Mouse (Mus musculus): ENCODE data around the gene Gm3558. TPM values are rescaled to one million over a fixed set of nuclear protein-coding genes. Genes with fewer than 3 reads are reported as not detected.
"Not testable (repeated sequence)": the region's sequence is repeated elsewhere in the genome, so short reads cannot be mapped to it uniquely, and the experiment has no call there.

Gene Gm3558
- 0.09 TPM in 1 of 2 replicates, not detected in the other for total RNA-seq (2014; rRNA removed)
- polyA plus RNA-seq (2012; rRNA removed), result not detected in 2 replicates

DNA sequence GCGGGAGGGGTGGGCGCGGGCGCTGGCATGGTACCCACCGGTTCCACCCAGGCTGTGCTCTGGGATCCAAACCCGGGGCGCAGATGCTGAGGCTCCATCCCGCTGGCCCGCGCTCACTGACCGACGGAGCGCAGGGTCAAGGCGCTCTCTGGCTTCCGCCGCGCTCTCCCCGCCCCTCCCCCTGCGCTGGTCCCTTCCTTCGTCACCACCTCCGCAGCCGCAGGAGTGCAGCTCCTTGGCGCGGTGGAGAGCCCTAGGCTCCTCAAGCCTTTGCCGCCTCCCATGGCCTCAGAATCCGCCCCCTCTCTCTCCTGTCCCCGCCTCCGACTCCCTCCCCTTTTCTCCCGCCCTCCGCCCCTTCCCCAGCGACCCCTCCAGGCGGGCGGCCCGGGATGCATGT is at the start of gene Gm3558:
Gene Gm3558, minus strand, starts transcription at position 185 of the 400 bp plus-strand sequence.
- not testable (repeated sequence) for H3K9ac ChIP-seq (ENCODE audit: low read depth, low read length); H3K36me3 ChIP-seq (ENCODE audit: control insufficient read depth, insufficient read depth, low read length); DNase-seq (ENCODE audit: extremely low read depth, low read depth, low spot score); H3K4me1 ChIP-seq (ENCODE audit: control insufficient read depth, insufficient read depth, low read length); H3K27me3 ChIP-seq (ENCODE audit: control insufficient read depth, insufficient read depth, low read length); H3K27ac ChIP-seq (replicated peaks; ENCODE audit: insufficient read depth, low read depth, low read length); H3K79me2 ChIP-seq (ENCODE audit: control insufficient read depth, insufficient read depth, low read length)
- peak within 1 kb of the TSS; percentile 33; the same call in 1 of the 2 replicates for H3K4me3 ChIP-seq (ENCODE audit: insufficient read depth, low read depth, low read length)
- WGBS, result 3% methylated on average over 5 of the region's 34 CpGs

DNA sequence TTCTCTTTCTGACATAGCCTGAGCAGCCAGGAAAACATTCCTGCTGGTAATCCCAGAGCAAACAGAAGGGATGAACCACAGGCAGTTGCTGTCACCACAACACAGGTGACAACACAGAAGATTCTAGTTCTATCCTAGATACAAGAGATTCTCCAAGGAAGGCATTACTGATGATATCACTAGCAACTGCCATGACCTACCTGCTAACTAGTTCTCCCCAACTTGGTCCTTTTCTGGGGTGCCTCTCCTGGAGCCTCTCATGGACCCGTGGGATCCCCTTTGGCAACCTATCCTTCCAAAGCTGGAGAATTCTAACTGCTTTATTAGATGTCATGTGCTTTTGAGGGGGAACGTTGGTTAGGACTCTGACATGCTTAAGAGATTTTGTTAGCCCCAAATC is 27.1 kb upstream of the Gm3558 start, which contains the start of gene Gm10338:
Gene Gm10338, minus strand, starts transcription at position 101 of the 400 bp plus-strand sequence.
- not testable (repeated sequence) for H3K27ac ChIP-seq (replicated peaks; ENCODE audit: insufficient read depth, low read depth, low read length); H3K4me1 ChIP-seq (ENCODE audit: control insufficient read depth, insufficient read depth, low read length); H3K27me3 ChIP-seq (ENCODE audit: control insufficient read depth, insufficient read depth, low read length); DNase-seq (ENCODE audit: extremely low read depth, low read depth, low spot score); H3K36me3 ChIP-seq (ENCODE audit: control insufficient read depth, insufficient read depth, low read length); H3K4me3 ChIP-seq (ENCODE audit: insufficient read depth, low read depth, low read length); H3K79me2 ChIP-seq (ENCODE audit: control insufficient read depth, insufficient read depth, low read length); H3K9ac ChIP-seq (ENCODE audit: low read depth, low read length)
- no CpG with 5 or more reads among the region's 2 CpGs for WGBS

DNA sequence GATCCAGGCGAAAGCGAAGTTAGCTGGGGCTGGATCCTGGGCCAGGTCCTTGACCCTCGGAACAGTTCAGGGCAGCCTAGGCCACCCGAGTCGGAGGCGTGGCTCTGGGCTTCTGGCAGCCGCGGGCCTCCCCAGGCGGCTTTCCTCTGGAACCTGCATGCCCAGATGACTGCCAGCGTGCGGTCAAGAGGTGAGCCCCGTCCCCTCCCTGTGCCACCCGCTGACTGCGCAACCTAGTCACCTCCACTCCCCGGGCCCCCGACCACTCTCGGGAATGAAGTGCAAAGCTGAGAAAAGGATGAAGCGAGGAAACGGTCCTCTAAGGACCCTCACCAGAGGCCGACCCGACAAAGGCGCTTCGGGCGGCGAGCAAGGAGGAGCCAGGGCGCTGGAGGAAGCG is 476 bp downstream of the Gm3558 start:
- H3K27me3 ChIP-seq (ENCODE audit: control insufficient read depth, insufficient read depth, low read length); H3K27ac ChIP-seq (replicated peaks; ENCODE audit: insufficient read depth, low read depth, low read length); H3K4me1 ChIP-seq (ENCODE audit: control insufficient read depth, insufficient read depth, low read length); H3K36me3 ChIP-seq (ENCODE audit: control insufficient read depth, insufficient read depth, low read length); H3K79me2 ChIP-seq (ENCODE audit: control insufficient read depth, insufficient read depth, low read length); H3K9ac ChIP-seq (ENCODE audit: low read depth, low read length): not testable (repeated sequence)
- 3% methylated on average over 21 of the region's 27 CpGs for WGBS
- H3K4me3 ChIP-seq (ENCODE audit: insufficient read depth, low read depth, low read length), result peak overlapping the region; percentile 33; the same call in 1 of the 2 replicates
- peak; percentile 0 for DNase-seq (ENCODE audit: extremely low read depth, low read depth, low spot score)

DNA sequence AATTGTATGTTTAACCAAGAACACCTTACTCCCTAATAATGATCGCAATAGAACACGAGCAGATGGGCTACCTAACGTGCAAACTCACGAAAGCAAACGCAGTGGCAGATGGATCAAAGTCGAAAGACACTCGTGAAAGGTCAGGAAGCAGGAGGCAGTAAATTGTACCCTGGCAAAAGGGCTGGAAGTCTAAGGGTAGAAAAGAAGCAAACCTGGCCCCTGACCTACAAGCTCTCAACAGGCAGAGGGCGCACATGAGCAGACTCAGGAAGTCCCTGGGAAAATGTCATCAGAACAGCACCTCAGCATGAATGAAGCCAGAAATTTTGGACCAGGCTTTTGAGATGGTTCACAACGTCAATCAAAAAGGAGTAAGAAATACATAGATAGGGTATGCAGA is 1.1 kb downstream of the Gm3558 start:
- H3K27me3 ChIP-seq (ENCODE audit: control insufficient read depth, insufficient read depth, low read length); H3K27ac ChIP-seq (replicated peaks; ENCODE audit: insufficient read depth, low read depth, low read length); DNase-seq (ENCODE audit: extremely low read depth, low read depth, low spot score); H3K4me1 ChIP-seq (ENCODE audit: control insufficient read depth, insufficient read depth, low read length); H3K9ac ChIP-seq (ENCODE audit: low read depth, low read length); H3K36me3 ChIP-seq (ENCODE audit: control insufficient read depth, insufficient read depth, low read length); H3K4me3 ChIP-seq (ENCODE audit: insufficient read depth, low read depth, low read length); H3K79me2 ChIP-seq (ENCODE audit: control insufficient read depth, insufficient read depth, low read length): not testable (repeated sequence)
- WGBS, result 8% methylated on average over 7 of the region's 9 CpGs

Other genes starting within 250 kb of the Gm3558 start
- not detected in 2 replicates for gene Gm5797, start 236.2 kb downstream of the Gm3558 start, total RNA-seq (2014; rRNA removed)
- gene Gm5797, start 236.2 kb downstream of the Gm3558 start, polyA plus RNA-seq (2012; rRNA removed), result not detected in 2 replicates
- gene Gm8374, start 203.4 kb downstream of the Gm3558 start, total RNA-seq (2014; rRNA removed), result not detected in 2 replicates
- not detected in 2 replicates for gene Gm8374, start 203.4 kb downstream of the Gm3558 start, polyA plus RNA-seq (2012; rRNA removed)
- not detected in 2 replicates for gene Gm3755, start 117.6 kb downstream of the Gm3558 start, total RNA-seq (2014; rRNA removed)
- not detected in 2 replicates for gene Gm3755, start 117.6 kb downstream of the Gm3558 start, polyA plus RNA-seq (2012; rRNA removed)
- gene Gm3752, start 84.8 kb downstream of the Gm3558 start, total RNA-seq (2014; rRNA removed), result not detected in 2 replicates
- not detected in 2 replicates for gene Gm3752, start 84.8 kb downstream of the Gm3558 start, polyA plus RNA-seq (2012; rRNA removed)
- gene Gm10338, start 27.0 kb upstream of the Gm3558 start, total RNA-seq (2014; rRNA removed), result not detected in 2 replicates
- not detected in 2 replicates for gene Gm10338, start 27.0 kb upstream of the Gm3558 start, polyA plus RNA-seq (2012; rRNA removed)
- gene Gm10128, start 75.4 kb upstream of the Gm3558 start, total RNA-seq (2014; rRNA removed), result not detected in 2 replicates
- gene Gm10128, start 75.4 kb upstream of the Gm3558 start, polyA plus RNA-seq (2012; rRNA removed), result not detected in 2 replicates
- not detected in 2 replicates for gene Gm26661, start 223.0 kb upstream of the Gm3558 start, total RNA-seq (2014; rRNA removed)
- gene Gm26661, start 223.0 kb upstream of the Gm3558 start, polyA plus RNA-seq (2012; rRNA removed), result not detected in 2 replicates
- 27.8 and 34.6 TPM in 2 replicates for gene Flnb, start 249.4 kb upstream of the Gm3558 start, total RNA-seq (2014; rRNA removed)
- 10.6 and 15.9 TPM in 2 replicates for gene Flnb, start 249.4 kb upstream of the Gm3558 start, polyA plus RNA-seq (2012; rRNA removed)